Comparison of ENCODE assay signal across 14 mouse cellular contexts in the genomic region with DNA sequence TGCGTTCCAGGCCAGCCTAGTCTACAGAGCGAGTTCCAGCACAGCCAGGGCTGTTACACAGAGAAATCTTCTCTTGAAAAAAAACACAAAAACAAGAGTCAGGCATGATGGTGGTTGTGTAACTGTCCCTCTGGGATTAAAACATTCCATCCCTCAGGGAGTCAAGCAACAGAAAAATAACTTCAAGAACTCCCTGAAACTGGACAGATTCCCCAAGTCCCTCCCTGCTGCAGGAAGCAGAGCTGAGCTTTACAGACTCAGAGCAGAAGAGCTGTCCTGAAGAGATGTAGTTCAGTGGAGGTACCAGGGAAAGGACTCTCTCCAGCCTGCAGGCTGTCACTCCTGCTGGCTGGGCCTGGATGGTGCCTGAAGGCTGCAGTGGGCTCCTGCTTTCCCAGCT. TPM values are rescaled to one million over a fixed set of nuclear protein-coding genes. Genes with fewer than 3 reads are reported as not detected.
DNase-seq lines count a peak whose midpoint lies in the region; ATAC-seq and TF ChIP-seq lines count a peak whose summit lies in the region.
"Had no signal": no experiment of that assay in that cellular context is flagged by ENCODE, and none has a peak within 500 bp of the region (broad histone marks: within the 10 kb centered on the region; RNA-seq: fewer than 3 reads in every experiment).

No protein-coding gene starts in this region.

- no peak for TF ChIP-seq CTCF in ES-Bruce4 (IDR thresholded peaks at IDR 0.05; ENCODE audit: low read depth, low read length)
- no peak for TF ChIP-seq CTCF in kidney, postnatal 0 days (IDR thresholded peaks at IDR 0.05; ENCODE audit: low read depth)

- no peaks in the 10 kb centered on the region for H3K27me3 ChIP-seq in ES-Bruce4 (ENCODE audit: control insufficient read depth, insufficient read depth, low read length, poor library complexity, severe bottlenecking)
- H3K27me3 ChIP-seq in kidney, postnatal 0 days (ENCODE audit: insufficient read depth, low read length) = no peaks in the 10 kb centered on the region
- H3K27me3 ChIP-seq in hindbrain, embryonic 13.5 days = peaks cover 15% of the 10 kb centered on the region

- DNase-seq in kidney, adult 11 months = peak; percentile 17
- no peak for DNase-seq in kidney, postnatal 4 days
- DNase-seq in 3T3-L1 (ENCODE audit: low read depth, low spot score) = peak; percentile 39
- peak; percentile 60 for DNase-seq in kidney, postnatal 0 days (ENCODE audit: low spot score)
- DNase-seq: forebrain, postnatal 0 days; layer of hippocampus, postnatal 36 days; liver, postnatal 0 days; midbrain, embryonic 14.5 days had no signal

- H3K36me3 ChIP-seq in ES-Bruce4 (ENCODE audit: control insufficient read depth, insufficient read depth, low read length, poor library complexity, severe bottlenecking) = no peaks in the 10 kb centered on the region
- no peaks in the 10 kb centered on the region for H3K36me3 ChIP-seq in kidney, postnatal 0 days (ENCODE audit: insufficient read depth, low read length)
- H3K36me3 ChIP-seq in hindbrain, embryonic 13.5 days = no peaks in the 10 kb centered on the region
- H3K36me3 ChIP-seq: G1E; heart, embryonic 13.5 days; neural tube, embryonic 12.5 days had no signal

- H3K9me3 ChIP-seq in ES-Bruce4 (replicated peaks; ENCODE audit: control insufficient read depth, insufficient read depth, low read length, poor library complexity, severe bottlenecking) = no peaks in the 10 kb centered on the region
- H3K9me3 ChIP-seq in kidney, postnatal 0 days (replicated peaks; ENCODE audit: low read length) = no peaks in the 10 kb centered on the region
- no peaks in the 10 kb centered on the region for H3K9me3 ChIP-seq in hindbrain, embryonic 13.5 days
- H3K9me3 ChIP-seq: G1E; heart, embryonic 13.5 days; neural tube, embryonic 12.5 days had no signal

- H3K4me1 ChIP-seq in ES-Bruce4 (ENCODE audit: control insufficient read depth, insufficient read depth, low read length) = peaks cover 5% of the 10 kb centered on the region
- H3K4me1 ChIP-seq in kidney, postnatal 0 days (replicated peaks; ENCODE audit: insufficient read depth, low read length) = no peaks in the 10 kb centered on the region; the same call in 1 of the 2 replicates
- no peaks in the 10 kb centered on the region for H3K4me1 ChIP-seq in hindbrain, embryonic 13.5 days (replicated peaks)
- H3K4me1 ChIP-seq: neural tube, embryonic 12.5 days had no signal

- H3K9ac ChIP-seq in ES-Bruce4 (ENCODE audit: low read depth, poor library complexity, severe bottlenecking) = peak overlapping the region; percentile 22
- H3K9ac ChIP-seq in kidney, postnatal 0 days (ENCODE audit: low read depth, low read length) = no peak overlapping the region
- H3K9ac ChIP-seq in hindbrain, embryonic 13.5 days = no peak overlapping the region
- H3K9ac ChIP-seq: forebrain, postnatal 0 days; heart, embryonic 13.5 days; liver, postnatal 0 days; neural tube, embryonic 12.5 days had no signal

- ATAC-seq in kidney, postnatal 0 days (replicated peaks; ENCODE audit: low FRiP score, low read depth) = no peak
- no peak for ATAC-seq in inflammation-experienced regulatory T-cells, adult 6 months
- ATAC-seq in hindbrain, embryonic 13.5 days (ENCODE audit: low FRiP score) = no peak
- ATAC-seq: forebrain, postnatal 0 days; liver, postnatal 0 days had no signal

- WGBS in kidney, postnatal 0 days = 82% methylated on average over 2 of the region's 2 CpGs
- 85% methylated on average over 2 of the region's 2 CpGs for WGBS in hindbrain, embryonic 13.5 days

- TF ChIP-seq EP300 in ES-Bruce4 (IDR thresholded peaks at IDR 0.05; ENCODE audit: insufficient read depth, low read depth, low read length) = no peak

- peak overlapping the region; percentile 6; the same call in 1 of the 2 replicates for H3K4me2 ChIP-seq in kidney, postnatal 0 days (ENCODE audit: low read length)
- H3K4me2 ChIP-seq in hindbrain, embryonic 13.5 days = no peak overlapping the region
- H3K4me2 ChIP-seq: heart, embryonic 13.5 days; neural tube, embryonic 12.5 days had no signal

- TF ChIP-seq POLR2A in ES-Bruce4 (IDR thresholded peaks at IDR 0.05; ENCODE audit: insufficient read depth, low read length) = no peak

- H3K27ac ChIP-seq in ES-Bruce4 (ENCODE audit: insufficient read depth, low read length) = peak overlapping the region; percentile 89
- H3K27ac ChIP-seq in kidney, postnatal 0 days = peak overlapping the region; percentile 84
- H3K27ac ChIP-seq in hindbrain, embryonic 13.5 days = no peak overlapping the region
- H3K27ac ChIP-seq: heart, embryonic 13.5 days; neural tube, embryonic 12.5 days had no signal

- peak overlapping the region; percentile 39; the same call in 1 of the 2 replicates for H3K4me3 ChIP-seq in ES-Bruce4 (ENCODE audit: low read depth, low read length)
- no peak overlapping the region for H3K4me3 ChIP-seq in kidney, postnatal 0 days (replicated peaks; ENCODE audit: low read depth, low read length)
- H3K4me3 ChIP-seq in hindbrain, embryonic 13.5 days = no peak overlapping the region
- H3K4me3 ChIP-seq: heart, embryonic 13.5 days; neural tube, embryonic 12.5 days had no signal

RNA-seq across cellular contexts. Expression of a gene that starts 4.6 kb away (rescaled TPM):
- polyA plus RNA-seq in ES-Bruce4 (2011; ENCODE audit: insufficient read depth, insufficient read length, low read depth, missing spikeins) = 20.7 and 21.1 TPM in 2 replicates
- polyA plus RNA-seq in kidney, postnatal 0 days (2015; fragmentation: Nextera tagmentation; extraction: Ambion mirVana) = 12.3 and 13.7 TPM in 2 replicates
- 1 to 10 TPM; 3.0 to 6.6 (median 5.8) TPM for polyA plus RNA-seq in inflammation-experienced regulatory T-cells, adult 6 months (2017; shearing (Covaris generic))
- polyA plus RNA-seq in hindbrain, embryonic 13.5 days (2015; fragmentation: Nextera tagmentation; extraction: Ambion mirVana) = 18.9 and 20.7 TPM in 2 replicates

RNA-seq across cellular contexts. Expression of a gene that starts 47.0 kb away (rescaled TPM):
- polyA plus RNA-seq in ES-Bruce4 (2011; ENCODE audit: insufficient read depth, insufficient read length, low read depth, missing spikeins) = 138 and 146 TPM in 2 replicates
- polyA plus RNA-seq in kidney, postnatal 0 days (2015; fragmentation: Nextera tagmentation; extraction: Ambion mirVana) = 55.9 and 60.8 TPM in 2 replicates
- polyA plus RNA-seq in inflammation-experienced regulatory T-cells, adult 6 months (2017; shearing (Covaris generic)) = 100 to 1,000 TPM; 103 to 158 (median 113) TPM
- polyA plus RNA-seq in hindbrain, embryonic 13.5 days (2015; fragmentation: Nextera tagmentation; extraction: Ambion mirVana) = 26.8 and 28.8 TPM in 2 replicates

RNA-seq across cellular contexts. Expression of a gene that starts 47.3 kb away (rescaled TPM):
- polyA plus RNA-seq in ES-Bruce4 (2011; ENCODE audit: insufficient read depth, insufficient read length, low read depth, missing spikeins) = 375 and 419 TPM in 2 replicates
- polyA plus RNA-seq in kidney, postnatal 0 days (2015; fragmentation: Nextera tagmentation; extraction: Ambion mirVana) = 339 and 363 TPM in 2 replicates
- 100 to 1,000 TPM; 289 to 492 (median 352) TPM for polyA plus RNA-seq in inflammation-experienced regulatory T-cells, adult 6 months (2017; shearing (Covaris generic))
- 366 and 373 TPM in 2 replicates for polyA plus RNA-seq in hindbrain, embryonic 13.5 days (2015; fragmentation: Nextera tagmentation; extraction: Ambion mirVana)

RNA-seq across cellular contexts. Expression of a gene that starts 58.2 kb away (rescaled TPM):
- polyA plus RNA-seq in ES-Bruce4 (2011; ENCODE audit: insufficient read depth, insufficient read length, low read depth, missing spikeins) = 4.2 and 4.8 TPM in 2 replicates
- 3.7 and 3.8 TPM in 2 replicates for polyA plus RNA-seq in kidney, postnatal 0 days (2015; fragmentation: Nextera tagmentation; extraction: Ambion mirVana)
- polyA plus RNA-seq in inflammation-experienced regulatory T-cells, adult 6 months (2017; shearing (Covaris generic)) = not detected
- polyA plus RNA-seq in hindbrain, embryonic 13.5 days (2015; fragmentation: Nextera tagmentation; extraction: Ambion mirVana) = 13.6 and 13.9 TPM in 2 replicates
- polyA plus RNA-seq: G1E had no signal

Comparison
In these comparisons a context has a peak if more than half of its experiments do, and no peak if none do; other contexts are left out.
1. DNase-seq: peak in kidney, adult 11 months (single experiment), 3T3-L1 (single experiment) and kidney, postnatal 0 days (single experiment); none in kidney, postnatal 4 days (0 of 2).